Mouse (Mus musculus) liver, postnatal 0 days (tissue): ENCODE data around the gene Smarcd2.

Source experiments
- CTCF ChIP-seq: sonication (generic); IDR thresholded peaks from 2 replicates; pipeline ENCODE4 v1.5.1; 2016; ENCODE audit warnings: antibody characterized with exemption, low read depth
- EP300 ChIP-seq: IDR thresholded peaks from 2 replicates; pipeline ENCODE4 v1.6.1; 2016; ENCODE audit warnings: antibody characterized with exemption, low read depth, mild to moderate bottlenecking

DNA sequence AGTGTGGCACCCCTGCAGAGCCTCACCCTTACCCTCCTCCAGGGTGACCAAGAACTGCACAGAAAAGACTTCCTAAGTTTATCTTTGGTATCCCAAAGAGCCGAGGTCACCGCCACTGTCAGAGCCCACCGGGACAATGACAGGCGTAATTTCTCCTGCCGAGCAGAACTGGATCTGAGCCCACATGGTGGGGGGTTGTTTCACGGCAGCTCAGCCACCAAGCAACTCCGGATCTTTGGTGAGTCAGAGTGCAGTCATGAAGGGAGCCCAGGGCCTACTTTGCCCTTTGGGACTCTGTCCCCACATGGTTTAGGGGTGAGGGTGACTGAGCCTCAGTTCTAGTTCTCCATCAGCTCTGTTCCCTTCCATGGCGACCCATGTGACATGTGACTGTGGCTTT lies 11.4 kb upstream of the Smarcd2 start:
- TF ChIP-seq CTCF (no peak), EP300 (no peak)
